Mouse (Mus musculus) embryonic facial prominence, embryonic 11.5 days (tissue): ENCODE measurements around the gene Adamts17. TPM values are rescaled to one million over a fixed set of nuclear protein-coding genes. Genes with fewer than 3 reads are reported as not detected.

Experiments used
- ATAC-seq: fragments of 200-750 bp; cut with Nextera tagmentation; replicated peaks from 2 replicates; pipeline ENCODE4 v1.8.0; 2017; ENCODE audit warnings: low read depth; ENCODE audit not compliant: insufficient number of reproducible peaks, low FRiP score, low TSS enrichment
- DNase-seq: peaks from one replicate; pipeline ENCODE4 v3.0.0-alpha.2; 2015; ENCODE audit warnings: low spot score
- H3K27ac ChIP-seq: fragments of 300-500 bp; sonication (generic); replicated peaks from 2 replicates; pipeline ENCODE4 v1.5.1; 2014; ENCODE audit warnings: mild to moderate bottlenecking, low read depth, low read length, control low read depth
- H3K27me3 ChIP-seq: fragments of 300-500 bp; sonication (generic); 2 replicates; pipeline ENCODE4 v1.6.1; 2014; ENCODE audit warnings: mild to moderate bottlenecking, low read length, moderate library complexity, mixed read lengths; ENCODE audit not compliant: control insufficient read depth, insufficient read depth
- H3K36me3 ChIP-seq: fragments of 300-500 bp; sonication (generic); replicated peaks from 2 replicates; pipeline ENCODE4 v1.6.1; 2014; ENCODE audit warnings: low read depth, mild to moderate bottlenecking, low read length, moderate library complexity, mixed read lengths; ENCODE audit not compliant: control insufficient read depth, insufficient read depth
- H3K4me1 ChIP-seq: fragments of 300-500 bp; sonication (generic); 2 replicates; pipeline ENCODE4 v1.6.1; 2014; ENCODE audit warnings: low read length, mixed read lengths; ENCODE audit not compliant: control insufficient read depth, insufficient read depth
- H3K4me2 ChIP-seq: fragments of 300-500 bp; sonication (generic); 2 replicates; pipeline ENCODE4 v1.6.1; 2014; ENCODE audit warnings: low read depth, mild to moderate bottlenecking, control low read depth, low read length, moderate library complexity
- H3K4me3 ChIP-seq: fragments of 300-500 bp; sonication (generic); 2 replicates; pipeline ENCODE4 v1.5.1; 2014; ENCODE audit warnings: low read depth, low read length, control low read depth
- H3K9ac ChIP-seq: fragments of 300-500 bp; sonication (generic); replicated peaks from 2 replicates; pipeline ENCODE4 v1.6.1; 2014; ENCODE audit warnings: mild to moderate bottlenecking, control low read depth, low read length
- H3K9me3 ChIP-seq: fragments of 300-500 bp; sonication (generic); replicated peaks from 2 replicates; pipeline ENCODE4 v1.6.1; 2016; ENCODE audit warnings: mild to moderate bottlenecking, low read length, inconsistent platforms, mixed read lengths; ENCODE audit not compliant: control insufficient read depth
- WGBS: fragments of 180-500 bp; shearing (Covaris S2); extraction: QIAGEN DNeasy Blood & Tissue Kit; methylation state at CpG from one replicate; pipeline ENCODE4 v1.1.7; 2014; 5-methylcytosine and 5-hydroxymethylcytosine counted together
- polyA plus RNA-seq: library from polyadenylated mRNA; unstranded; fragments of >200 nt; fragmentation: Nextera tagmentation; extraction: Ambion mirVana; gene quantifications from 2 replicates; pipeline ENCODE4 v1.2.1, GENCODE M21; 2014

The Adamts17 gene
- polyA plus RNA-seq, 1 experiment from 2014 or later, result 3.0 TPM

DNA sequence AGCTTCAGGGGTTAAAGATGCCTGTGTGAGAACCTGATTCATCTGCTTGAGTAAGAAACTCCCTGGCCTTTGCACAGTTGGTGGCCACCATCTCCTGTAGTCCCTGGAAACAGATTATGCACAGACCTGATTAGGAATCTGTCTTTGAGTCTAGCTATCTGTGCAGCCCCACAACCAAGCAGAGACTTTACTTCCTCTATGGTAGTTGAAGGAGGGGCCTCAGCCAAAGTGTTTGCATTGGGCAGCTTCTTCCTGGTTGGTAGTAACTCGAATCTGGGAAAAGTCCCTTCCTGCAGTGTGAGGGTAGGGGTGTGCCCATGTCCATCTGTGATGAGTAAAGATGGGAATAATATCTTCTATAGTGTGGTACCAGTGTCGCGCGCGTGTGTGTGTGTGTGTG, 115.2 kb downstream of the Adamts17 start:
- H3K27me3 ChIP-seq, result no peaks in the 10 kb centered on the region
- no peak overlapping the region for H3K4me2 ChIP-seq
- peaks cover 4% of the 10 kb centered on the region for H3K4me1 ChIP-seq
- no peaks in the 10 kb centered on the region for H3K9me3 ChIP-seq
- no peak for ATAC-seq
- WGBS, result 81% methylated on average over 5 of the region's 5 CpGs
- DNase-seq, result no peak
- no peak overlapping the region for H3K9ac ChIP-seq
- H3K36me3 ChIP-seq, result no peaks in the 10 kb centered on the region
- no peak overlapping the region for H3K27ac ChIP-seq
- H3K4me3 ChIP-seq, result no peak overlapping the region

DNA sequence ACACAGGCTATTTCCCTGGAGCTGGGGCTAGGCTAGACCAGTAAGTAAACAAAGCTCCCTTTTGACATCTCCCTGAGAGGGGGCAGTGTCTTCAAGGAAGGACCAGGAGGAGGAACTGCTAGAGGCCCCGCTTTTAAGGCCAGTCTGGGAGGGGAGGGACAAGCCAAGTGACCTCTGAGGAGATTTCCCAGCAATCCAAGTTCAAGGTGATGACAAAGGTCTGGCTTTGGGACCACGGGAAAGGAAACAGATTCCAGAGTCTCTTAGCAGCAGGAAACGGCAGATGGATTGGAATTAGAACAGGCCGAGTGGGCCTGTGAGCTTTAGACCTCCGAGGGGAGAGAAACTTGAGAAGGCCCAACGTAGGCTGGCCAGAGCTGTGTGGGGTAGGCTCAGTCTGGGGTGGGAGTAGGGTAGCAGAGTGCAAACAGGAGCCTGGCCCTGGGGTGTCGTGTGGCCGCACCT, 116.0 kb downstream of the Adamts17 start:
- peak; percentile 66; the same call in 1 of the 2 replicates for ATAC-seq
- no peaks in the 10 kb centered on the region for H3K27me3 ChIP-seq
- H3K9me3 ChIP-seq, result no peaks in the 10 kb centered on the region
- no peak overlapping the region for H3K4me2 ChIP-seq
- peak; percentile 52 for DNase-seq
- H3K9ac ChIP-seq, result no peak overlapping the region
- H3K4me3 ChIP-seq, result no peak overlapping the region
- no peaks in the 10 kb centered on the region for H3K36me3 ChIP-seq
- WGBS, result 11% methylated on average over 8 of the region's 8 CpGs
- peak overlapping the region; percentile 67; the same call in 1 of the 2 replicates for H3K27ac ChIP-seq
- H3K4me1 ChIP-seq, result peaks cover 4% of the 10 kb centered on the region

DNA sequence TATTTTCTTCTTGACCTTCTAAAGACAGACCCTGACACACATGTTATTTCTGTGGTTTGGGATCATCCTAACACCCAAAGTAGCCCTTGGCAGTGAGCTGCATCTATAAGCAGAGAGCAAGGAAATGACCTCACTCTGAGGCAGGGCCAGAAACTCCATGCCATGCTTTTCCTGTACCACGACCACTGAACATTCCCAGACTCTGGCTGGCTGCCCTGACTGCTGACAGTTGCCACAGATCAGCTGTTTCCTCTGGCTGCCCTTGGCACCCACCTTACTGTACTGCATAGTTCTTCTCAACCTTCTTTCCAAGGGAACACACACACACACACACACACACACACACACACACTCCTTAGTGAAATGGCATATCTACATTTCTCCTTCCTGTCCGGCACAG, 116.4 kb downstream of the Adamts17 start:
- WGBS, result 44% methylated on average over 2 of the region's 2 CpGs
- no peak overlapping the region for H3K4me3 ChIP-seq
- DNase-seq (peak; percentile 25), ATAC-seq (0 out of 2 replicates have a peak, but pooled peaks have one; percentile 29)
- H3K4me2 ChIP-seq, result no peak overlapping the region
- H3K27me3 ChIP-seq, result no peaks in the 10 kb centered on the region
- H3K4me1 ChIP-seq, result peaks cover 4% of the 10 kb centered on the region
- no peaks in the 10 kb centered on the region for H3K36me3 ChIP-seq
- peak overlapping the region; percentile 67 for H3K27ac ChIP-seq
- no peak overlapping the region for H3K9ac ChIP-seq
- H3K9me3 ChIP-seq, result no peaks in the 10 kb centered on the region

DNA sequence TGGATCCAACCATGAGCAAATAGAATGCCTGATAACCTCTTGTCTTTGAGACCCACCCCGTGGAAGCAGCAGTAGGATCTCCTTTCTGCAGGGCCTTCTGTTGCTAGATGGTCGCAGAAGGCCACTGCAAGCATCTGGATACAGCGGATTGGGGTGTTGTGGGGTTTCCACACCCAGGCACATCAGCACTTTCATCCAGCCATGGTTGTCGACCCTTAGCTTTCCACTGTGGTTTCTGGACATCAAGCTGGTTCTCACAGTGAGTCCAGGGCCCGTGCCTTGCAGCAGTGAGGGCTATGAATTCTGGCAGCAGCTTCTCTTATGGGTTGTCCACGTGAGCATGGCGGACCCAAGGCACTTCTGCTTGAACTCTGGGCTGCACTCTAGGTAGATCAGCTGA, 118.2 kb downstream of the Adamts17 start:
- DNase-seq, result no peak

DNA sequence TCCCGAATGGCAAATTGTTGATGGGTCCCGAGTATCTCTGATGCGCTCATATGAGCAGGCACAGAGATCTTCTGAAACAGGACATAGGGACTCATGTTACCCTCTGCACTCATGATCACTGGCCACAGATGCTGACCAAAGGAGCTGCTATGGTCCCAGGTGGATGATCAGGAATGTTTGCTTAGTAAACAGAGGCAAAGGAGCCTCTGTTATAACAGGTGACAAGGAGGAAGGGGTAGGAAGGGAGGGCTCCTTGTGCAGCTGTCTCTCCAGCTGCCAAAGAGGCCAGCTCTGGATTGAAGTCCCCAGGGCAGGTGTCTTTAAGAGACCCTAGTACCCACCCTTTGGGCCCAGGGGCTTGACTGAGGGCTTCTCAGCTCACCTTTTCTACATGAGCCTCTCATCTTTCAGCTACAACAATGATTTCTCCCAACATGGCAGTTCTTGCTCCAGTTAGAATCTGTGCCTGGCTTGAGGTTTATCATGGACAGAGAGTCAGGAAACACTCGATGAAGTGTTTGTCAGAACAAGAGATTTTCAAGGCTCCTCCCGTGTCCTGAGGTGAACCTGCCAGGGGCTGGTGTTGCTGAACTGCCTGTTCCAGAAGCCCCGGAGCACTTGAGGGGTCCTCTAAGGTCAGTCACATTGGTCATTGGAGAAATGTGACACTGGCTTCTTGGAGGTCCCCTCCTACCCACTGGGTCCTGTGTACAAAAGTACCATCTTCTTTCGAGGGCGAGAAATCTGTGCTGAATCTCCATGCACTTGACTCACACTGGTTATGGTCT, 120.9 kb downstream of the Adamts17 start:
- no peaks in the 10 kb centered on the region for H3K9me3 ChIP-seq
- no peak for ATAC-seq
- H3K27ac ChIP-seq, result no peak overlapping the region
- peaks cover 3% of the 10 kb centered on the region for H3K4me1 ChIP-seq
- H3K9ac ChIP-seq, result no peak overlapping the region
- no peaks in the 10 kb centered on the region for H3K27me3 ChIP-seq
- H3K4me2 ChIP-seq, result no peak overlapping the region
- DNase-seq, result no peak
- no peak overlapping the region for H3K4me3 ChIP-seq
- 77% methylated on average over 8 of the region's 8 CpGs for WGBS
- H3K36me3 ChIP-seq, result no peaks in the 10 kb centered on the region

More for the DNA sequence above, 118.2 kb downstream of the Adamts17 start:
- H3K9ac ChIP-seq, result no peak overlapping the region
- H3K36me3 ChIP-seq, result no peaks in the 10 kb centered on the region
- peaks cover 4% of the 10 kb centered on the region for H3K4me1 ChIP-seq
- H3K4me2 ChIP-seq, result no peak overlapping the region
- no peaks in the 10 kb centered on the region for H3K27me3 ChIP-seq
- no peaks in the 10 kb centered on the region for H3K9me3 ChIP-seq
- no peak overlapping the region for H3K4me3 ChIP-seq
- no peak for ATAC-seq
- no peak overlapping the region for H3K27ac ChIP-seq
- 90% methylated on average over 7 of the region's 7 CpGs for WGBS

DNA sequence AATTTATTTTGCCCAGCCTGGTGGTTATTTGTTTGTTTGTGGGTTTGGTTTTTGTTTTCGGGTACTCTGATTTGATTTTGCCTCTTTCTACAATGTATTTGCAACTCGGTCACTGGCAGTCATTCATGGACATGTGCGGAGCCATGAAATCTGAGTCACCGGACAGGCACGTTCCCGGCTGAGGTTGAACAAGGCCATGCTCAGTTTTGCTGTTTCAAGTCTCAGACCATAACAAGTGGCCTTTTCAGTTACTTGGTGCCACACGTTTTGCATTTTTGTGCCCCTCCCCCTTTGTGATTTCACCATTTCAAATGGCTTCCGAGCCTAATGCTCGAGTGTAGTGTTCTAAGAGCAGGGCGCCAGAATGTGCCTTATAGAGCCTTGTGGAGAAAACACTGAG, 123.2 kb downstream of the Adamts17 start:
- DNase-seq, result no peak
- Histone ChIP-seq H3K9ac (no peak overlapping the region), H3K4me3 (no peak overlapping the region), H3K36me3 (no peaks in the 10 kb centered on the region), H3K4me2 (no peak overlapping the region), H3K4me1 (no peaks in the 10 kb centered on the region; the same call in 1 of the 2 replicates), H3K27me3 (no peaks in the 10 kb centered on the region), H3K27ac (no peak overlapping the region), H3K9me3 (no peaks in the 10 kb centered on the region)
- ATAC-seq, result no peak
- 71% methylated on average over 10 of the region's 10 CpGs for WGBS

DNA sequence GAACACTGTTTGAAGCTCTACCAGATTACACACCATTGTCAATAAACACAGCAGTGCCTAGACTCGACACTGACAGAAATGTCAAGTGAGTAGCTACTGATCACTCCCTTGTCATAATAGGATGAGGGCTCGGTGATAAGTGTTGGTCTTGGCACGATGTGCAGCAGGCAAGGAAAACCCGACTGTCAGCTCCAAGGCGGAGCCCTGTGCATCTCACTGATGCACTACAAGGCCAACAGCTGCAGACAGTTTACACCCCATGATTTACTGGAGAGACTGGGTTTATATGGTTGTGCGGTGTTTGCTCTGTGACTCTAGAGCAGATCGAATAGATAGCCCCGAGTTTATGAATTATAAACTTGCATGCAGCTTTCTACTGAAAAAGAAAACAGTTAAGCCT, 124.0 kb downstream of the Adamts17 start:
- ATAC-seq (no peak), DNase-seq (no peak)
- H3K4me1 ChIP-seq, result no peaks in the 10 kb centered on the region; the same call in 1 of the 2 replicates
- no peak overlapping the region for H3K4me3 ChIP-seq
- no peak overlapping the region for H3K27ac ChIP-seq
- H3K36me3 ChIP-seq, result no peaks in the 10 kb centered on the region
- no peaks in the 10 kb centered on the region for H3K9me3 ChIP-seq
- H3K27me3 ChIP-seq, result no peaks in the 10 kb centered on the region
- no peak overlapping the region for H3K4me2 ChIP-seq
- 90% methylated on average over 8 of the region's 8 CpGs for WGBS
- no peak overlapping the region for H3K9ac ChIP-seq

DNA sequence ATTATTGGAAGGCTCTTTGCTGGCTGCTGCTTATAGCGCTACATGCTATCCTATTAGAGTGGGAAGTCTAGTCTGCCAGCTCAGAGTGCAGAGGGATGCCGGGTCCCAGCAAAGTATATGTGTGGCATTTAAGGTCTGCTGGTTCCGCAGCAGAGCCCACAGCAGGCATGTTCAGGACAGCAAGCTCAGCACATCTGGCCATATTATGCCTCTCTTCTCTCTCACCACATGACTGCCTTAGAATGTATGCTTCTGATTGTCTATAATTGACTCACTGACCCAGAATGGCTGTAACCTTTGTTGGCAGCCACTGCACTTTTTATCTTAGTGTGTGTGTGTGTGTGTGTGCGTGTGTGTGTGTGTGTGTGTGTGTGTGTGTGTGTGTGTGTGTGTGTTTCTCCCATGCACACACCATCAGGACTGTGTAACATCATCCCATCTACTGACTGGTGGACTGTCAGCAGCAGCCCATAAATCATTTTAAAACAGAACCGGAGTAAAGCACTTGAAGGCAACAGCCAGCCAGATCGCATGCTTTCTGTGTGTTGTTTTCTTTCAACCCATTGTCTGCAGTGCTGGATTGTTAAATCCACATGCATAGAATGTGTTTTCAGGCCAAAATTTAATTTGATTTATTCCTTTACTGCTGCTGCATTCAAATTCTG, 127.1 kb downstream of the Adamts17 start:
- 60% methylated on average over 6 of the region's 6 CpGs for WGBS
- no peaks in the 10 kb centered on the region for H3K36me3 ChIP-seq
- H3K27ac ChIP-seq, result no peak overlapping the region
- H3K9me3 ChIP-seq, result no peaks in the 10 kb centered on the region
- H3K4me2 ChIP-seq, result no peak overlapping the region
- DNase-seq (peak; percentile 22), ATAC-seq (0 out of 2 replicates have a peak, but pooled peaks have one; percentile 18)
- no peaks in the 10 kb centered on the region for H3K27me3 ChIP-seq
- H3K9ac ChIP-seq, result no peak overlapping the region
- no peak overlapping the region for H3K4me3 ChIP-seq
- no peaks in the 10 kb centered on the region; the same call in 1 of the 2 replicates for H3K4me1 ChIP-seq
